Mouse (Mus musculus) liver, embryonic 13.5 days (tissue): ENCODE data around the gene Sipa1l2. TPM values are rescaled to one million over a fixed set of nuclear protein-coding genes. Genes with fewer than 3 reads are reported as not detected.

ENCODE experiments used
- ATAC-seq: fragments of 200-750 bp; cut with Nextera tagmentation; 2 replicates; pipeline ENCODE4 v1.8.0; 2017; ENCODE audit warnings: low read depth, mild to moderate bottlenecking, moderate number of reproducible peaks, moderate library complexity
- DNase-seq: peaks from one replicate; pipeline ENCODE4 v3.0.0; 2022
- H3K27ac ChIP-seq: fragments of 300-500 bp; sonication (generic); 2 replicates; pipeline ENCODE4 v1.5.1; 2015; ENCODE audit warnings: moderate library complexity, mild to moderate bottlenecking, inconsistent platforms
- H3K27me3 ChIP-seq: fragments of 300-500 bp; sonication (generic); 2 replicates; pipeline ENCODE4 v1.6.1; 2015; ENCODE audit warnings: mild to moderate bottlenecking, inconsistent platforms
- H3K36me3 ChIP-seq: fragments of 300-500 bp; sonication (generic); 2 replicates; pipeline ENCODE4 v1.6.1; 2015; ENCODE audit warnings: mild to moderate bottlenecking, inconsistent platforms
- H3K4me1 ChIP-seq: fragments of 300-500 bp; sonication (generic); replicated peaks from 2 replicates; pipeline ENCODE4 v1.6.1; 2015; ENCODE audit warnings: inconsistent platforms
- H3K4me2 ChIP-seq: fragments of 300-500 bp; sonication (generic); 2 replicates; pipeline ENCODE4 v1.6.1; 2015; ENCODE audit warnings: inconsistent platforms, mild to moderate bottlenecking, moderate library complexity
- H3K4me3 ChIP-seq: fragments of 300-500 bp; sonication (generic); replicated peaks from 2 replicates; pipeline ENCODE4 v1.5.1; 2015; ENCODE audit warnings: mild to moderate bottlenecking, inconsistent platforms
- H3K9ac ChIP-seq: fragments of 300-500 bp; sonication (generic); 2 replicates; pipeline ENCODE4 v1.6.1; 2015; ENCODE audit warnings: mild to moderate bottlenecking, inconsistent platforms
- H3K9me3 ChIP-seq: fragments of 300-500 bp; sonication (generic); replicated peaks from 2 replicates; pipeline ENCODE4 v1.6.1; 2016; ENCODE audit warnings: inconsistent platforms
- WGBS: fragments of 180-500 bp; shearing (Covaris S2); methylation state at CpG from one replicate; pipeline ENCODE4 v1.1.7; 2015; ENCODE audit not compliant: insufficient replicate concordance; 5-methylcytosine and 5-hydroxymethylcytosine counted together
- polyA plus RNA-seq: library from polyadenylated mRNA; unstranded; fragments of >200 nt; fragmentation: Nextera tagmentation; extraction: Ambion mirVana; gene quantifications from 2 replicates; pipeline ENCODE4 v1.2.1, GENCODE M21; 2015

Sipa1l2 gene
- 0.70 and 0.86 TPM in 2 replicates for polyA plus RNA-seq

- Histone ChIP-seq H3K27me3 (peaks cover 48% of the 10 kb centered on the region), H3K9ac (peak within 1 kb of the TSS; percentile 63), H3K4me2 (peak within 1 kb of the TSS; percentile 86), H3K9me3 (no peaks in the 10 kb centered on the region), H3K27ac (no peak within 1 kb of the TSS), H3K4me1 (peaks cover 29% of the 10 kb centered on the region), H3K4me3 (peak within 1 kb of the TSS; percentile 66), H3K36me3 (no peaks in the 10 kb centered on the region)
- DNase-seq (peak; percentile 91), ATAC-seq (peak; percentile 92)
- WGBS, result under 1% methylated on average over 90 of the region's 129 CpGs
Measured at GRCm38 (mm10) chr8:125569533-125570365, at the start of gene Sipa1l2. TSS of gene Sipa1l2 (minus strand) at chr8:125569808.

- Histone ChIP-seq H3K27ac (no peak overlapping the region), H3K9me3 (no peaks in the 10 kb centered on the region), H3K36me3 (no peaks in the 10 kb centered on the region), H3K4me1 (peaks cover 18% of the 10 kb centered on the region), H3K27me3 (no peaks in the 10 kb centered on the region), H3K4me3 (no peak overlapping the region), H3K4me2 (no peak overlapping the region), H3K9ac (no peak overlapping the region)
- DNase-seq (no peak), ATAC-seq (no peak)
- WGBS, result 67% methylated on average over 16 of the region's 16 CpGs
Measured at GRCm38 (mm10) chr8:125618543-125619335, 49.1 kb upstream of the Sipa1l2 start.

GRCm38 (mm10) chr8:125616935-125617334, 47.3 kb upstream of the Sipa1l2 start:
- DNase-seq, result no peak
- Histone ChIP-seq H3K4me1 (peaks cover 18% of the 10 kb centered on the region), H3K9ac (no peak overlapping the region), H3K27me3 (no peaks in the 10 kb centered on the region), H3K9me3 (no peaks in the 10 kb centered on the region), H3K4me3 (no peak overlapping the region), H3K27ac (no peak overlapping the region), H3K36me3 (no peaks in the 10 kb centered on the region), H3K4me2 (no peak overlapping the region)
- WGBS, result 71% methylated on average over 5 of the region's 5 CpGs
- no peak for ATAC-seq

GRCm38 (mm10) chr8:125616039-125616438, 46.4 kb upstream of the Sipa1l2 start:
- no peak for ATAC-seq
- Histone ChIP-seq H3K4me1 (peaks cover 18% of the 10 kb centered on the region), H3K9ac (no peak overlapping the region)

DNA sequence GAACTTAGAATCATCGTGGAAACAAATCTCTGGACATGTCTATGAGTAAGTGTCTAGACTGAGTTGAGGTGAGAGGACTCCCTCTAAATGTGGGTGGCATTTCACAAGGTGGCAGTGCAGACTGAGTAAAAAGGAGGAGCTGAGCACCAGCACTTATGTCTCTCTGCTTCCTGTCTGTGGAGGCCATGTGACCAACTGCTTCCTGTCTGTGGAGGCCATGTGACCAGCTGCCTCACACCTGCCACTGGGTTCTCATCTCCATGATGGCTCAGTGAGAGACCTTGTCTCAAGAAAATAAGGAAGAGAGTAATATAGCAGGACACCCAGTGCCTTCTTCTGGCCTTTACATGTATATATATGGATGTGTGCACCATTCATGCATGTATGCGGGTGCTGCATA, 43.9 kb upstream of the Sipa1l2 start:
- no peak overlapping the region for H3K9ac ChIP-seq
- no peak overlapping the region for H3K27ac ChIP-seq
- no peaks in the 10 kb centered on the region for H3K27me3 ChIP-seq
- H3K36me3 ChIP-seq, result no peaks in the 10 kb centered on the region
- no peak overlapping the region for H3K4me3 ChIP-seq
- no peaks in the 10 kb centered on the region for H3K4me1 ChIP-seq
- H3K9me3 ChIP-seq, result no peaks in the 10 kb centered on the region
- ATAC-seq, result no peak
- 76% methylated on average over 2 of the region's 2 CpGs for WGBS
- no peak overlapping the region for H3K4me2 ChIP-seq
- DNase-seq, result no peak

More at GRCm38 (mm10) chr8:125616039-125616438, 46.4 kb upstream of the Sipa1l2 start:
- no peaks in the 10 kb centered on the region for H3K36me3 ChIP-seq
- no peak overlapping the region for H3K27ac ChIP-seq
- no peak for DNase-seq
- H3K4me3 ChIP-seq, result no peak overlapping the region
- H3K9me3 ChIP-seq, result no peaks in the 10 kb centered on the region
- no peak overlapping the region for H3K4me2 ChIP-seq
- H3K27me3 ChIP-seq, result no peaks in the 10 kb centered on the region
- WGBS, result 62% methylated on average over 3 of the region's 3 CpGs

GRCm38 (mm10) chr8:125611799-125612560, 42.4 kb upstream of the Sipa1l2 start:
- Histone ChIP-seq H3K9ac (no peak overlapping the region), H3K4me3 (no peak overlapping the region), H3K36me3 (no peaks in the 10 kb centered on the region), H3K27ac (no peak overlapping the region), H3K27me3 (no peaks in the 10 kb centered on the region), H3K4me2 (no peak overlapping the region), H3K4me1 (no peaks in the 10 kb centered on the region), H3K9me3 (no peaks in the 10 kb centered on the region)
- ATAC-seq, result no peak
- no peak for DNase-seq
- 73% methylated on average over 21 of the region's 21 CpGs for WGBS

GRCm38 (mm10) chr8:125611024-125611798, 41.6 kb upstream of the Sipa1l2 start:
- no peak overlapping the region for H3K9ac ChIP-seq
- H3K36me3 ChIP-seq, result no peaks in the 10 kb centered on the region
- no peaks in the 10 kb centered on the region for H3K27me3 ChIP-seq
- ATAC-seq, result no peak
- H3K27ac ChIP-seq, result no peak overlapping the region
- H3K4me1 ChIP-seq, result no peaks in the 10 kb centered on the region
- H3K4me2 ChIP-seq, result no peak overlapping the region
- DNase-seq, result no peak
- WGBS, result 75% methylated on average over 10 of the region's 10 CpGs
- no peak overlapping the region for H3K4me3 ChIP-seq
- H3K9me3 ChIP-seq, result no peaks in the 10 kb centered on the region

- H3K9ac ChIP-seq, result no peak overlapping the region
- H3K27me3 ChIP-seq, result no peaks in the 10 kb centered on the region
- ATAC-seq (no peak), DNase-seq (no peak)
- no peak overlapping the region for H3K4me3 ChIP-seq
- whole genome bisulfite sequencing, result 72% methylated on average over 6 of the region's 6 CpGs
- no peaks in the 10 kb centered on the region for H3K4me1 ChIP-seq
- no peaks in the 10 kb centered on the region for H3K9me3 ChIP-seq
- H3K4me2 ChIP-seq, result no peak overlapping the region
- H3K36me3 ChIP-seq, result no peaks in the 10 kb centered on the region
- no peak overlapping the region for H3K27ac ChIP-seq
Measured at GRCm38 (mm10) chr8:125609737-125610136, 40.1 kb upstream of the Sipa1l2 start.

- no peak overlapping the region for H3K4me3 ChIP-seq
- H3K27me3 ChIP-seq, result no peaks in the 10 kb centered on the region
- WGBS, result 60% methylated on average over 4 of the region's 4 CpGs
Measured at GRCm38 (mm10) chr8:125607714-125608223, 38.2 kb upstream of the Sipa1l2 start.

DNA sequence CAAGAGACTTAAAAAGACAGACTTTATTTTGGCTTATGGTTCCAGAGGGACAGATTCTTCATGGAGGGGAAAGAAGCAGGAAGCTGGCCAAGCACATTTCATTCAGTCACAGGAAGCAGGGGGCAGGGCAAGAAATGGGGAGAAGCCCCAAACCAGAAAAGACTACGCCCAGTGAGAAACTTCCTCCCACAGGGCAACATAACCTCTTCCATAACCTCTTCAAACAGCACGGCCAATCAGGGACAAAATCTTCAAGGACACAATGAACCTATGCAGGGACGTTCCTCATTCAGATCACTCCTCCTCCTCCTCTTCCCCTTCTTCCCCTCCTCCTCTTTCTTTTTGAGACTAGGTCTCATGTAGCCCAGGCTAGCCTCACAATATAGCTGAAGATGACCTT, 37.3 kb upstream of the Sipa1l2 start:
- Histone ChIP-seq H3K9me3 (no peaks in the 10 kb centered on the region), H3K4me2 (no peak overlapping the region), H3K4me3 (no peak overlapping the region), H3K4me1 (peaks cover 6% of the 10 kb centered on the region; the same call in 1 of the 2 replicates), H3K36me3 (no peaks in the 10 kb centered on the region), H3K9ac (no peak overlapping the region), H3K27ac (no peak overlapping the region), H3K27me3 (no peaks in the 10 kb centered on the region)
- DNase-seq (no peak), ATAC-seq (no peak)
- 31% methylated on average over 3 of the region's 3 CpGs for WGBS

More at GRCm38 (mm10) chr8:125607714-125608223, 38.2 kb upstream of the Sipa1l2 start:
- H3K36me3 ChIP-seq, result no peaks in the 10 kb centered on the region
- H3K4me2 ChIP-seq, result no peak overlapping the region
- H3K9ac ChIP-seq, result no peak overlapping the region
- DNase-seq (no peak), ATAC-seq (no peak)
- no peak overlapping the region for H3K27ac ChIP-seq
- peaks cover 6% of the 10 kb centered on the region; the same call in 1 of the 2 replicates for H3K4me1 ChIP-seq
- no peaks in the 10 kb centered on the region for H3K9me3 ChIP-seq
